Comparison of ENCODE assay signal across 25 mouse cellular contexts in genomic region chr1:43809351-43809750, GRCm38 (mm10). TPM values are rescaled to one million over a fixed set of nuclear protein-coding genes. Genes with fewer than 3 reads are reported as not detected.
A peak's percentile ranks its signal among the peaks of the same experiment; 100 is the strongest.
DNase-seq lines count a peak whose midpoint lies in the region; ATAC-seq and TF ChIP-seq lines count a peak whose summit lies in the region.
"Had no signal": no experiment of that assay in that cellular context is flagged by ENCODE, and none has a peak within 500 bp of the region (broad histone marks: within the 10 kb centered on the region; RNA-seq: fewer than 3 reads in every experiment).

No protein-coding gene starts in this region.

- H3K9ac ChIP-seq in stomach, postnatal 0 days (ENCODE audit: low read length): no peak overlapping the region

- no peak for TF ChIP-seq CTCF in kidney, adult 2 months (conservative IDR thresholded peaks at IDR 0.05; ENCODE audit: insufficient read depth, insufficient read length, low read depth, low read length)
- no peak for TF ChIP-seq CTCF in stomach, postnatal 0 days (IDR thresholded peaks at IDR 0.05; ENCODE audit: low read depth)

- 84% methylated on average over 2 of the region's 2 CpGs for WGBS in kidney, adult 2 months
- 94% methylated on average over 2 of the region's 2 CpGs for WGBS in stomach, postnatal 0 days

- no peaks in the 10 kb centered on the region for H3K27me3 ChIP-seq in kidney, adult 2 months (replicated peaks; ENCODE audit: control insufficient read depth, insufficient read depth, low read length)
- no peaks in the 10 kb centered on the region for H3K27me3 ChIP-seq in stomach, postnatal 0 days (ENCODE audit: control insufficient read depth, insufficient read depth, low read length)
- H3K27me3 ChIP-seq: CH12.LX, Patski had no signal

- ATAC-seq in stomach, postnatal 0 days (ENCODE audit: low FRiP score, low TSS enrichment): no peak
- ATAC-seq: activated CD4-positive, CD25-positive, alpha-beta regulatory T cell, adult 4 months; CD4-positive, CD25-positive, alpha-beta regulatory T cell, adult 4 months; Patski had no signal

- H3K36me3 ChIP-seq in kidney, adult 2 months (ENCODE audit: control insufficient read depth, insufficient read depth, low read length): no peaks in the 10 kb centered on the region
- H3K36me3 ChIP-seq in stomach, postnatal 0 days (ENCODE audit: control insufficient read depth, insufficient read depth, low read length): no peaks in the 10 kb centered on the region

- H3K9me3 ChIP-seq in stomach, postnatal 0 days (ENCODE audit: control insufficient read depth, low read length): no peaks in the 10 kb centered on the region
- H3K9me3 ChIP-seq: G1E had no signal

- no peak overlapping the region for H3K4me2 ChIP-seq in stomach, postnatal 0 days (replicated peaks; ENCODE audit: low read depth)

- intact Hi-C loops in heart, postnatal 25 days (cut with DNase I): no loop called here

- H3K27ac ChIP-seq in kidney, adult 2 months (ENCODE audit: insufficient read depth, low read depth, low read length): no peak overlapping the region
- no peak overlapping the region for H3K27ac ChIP-seq in stomach, postnatal 0 days (replicated peaks)

- TF ChIP-seq EP300 in stomach, postnatal 0 days (optimal IDR thresholded peaks at IDR 0.05): no peak

- no peak overlapping the region for H3K4me3 ChIP-seq in kidney, adult 2 months (ENCODE audit: insufficient read depth, low read depth, low read length)
- no peak overlapping the region for H3K4me3 ChIP-seq in stomach, postnatal 0 days (ENCODE audit: low read depth, low read length)

- no peak for TF ChIP-seq POLR2A in kidney, adult 2 months (IDR thresholded peaks at IDR 0.05; ENCODE audit: low read depth, low read length)

- no peaks in the 10 kb centered on the region for H3K4me1 ChIP-seq in kidney, adult 2 months (ENCODE audit: control insufficient read depth, insufficient read depth, low read length)
- H3K4me1 ChIP-seq in stomach, postnatal 0 days (replicated peaks; ENCODE audit: control insufficient read depth, insufficient read depth): no peaks in the 10 kb centered on the region

- DNase-seq in kidney, adult 2 months: peak; percentile 20
- no peak for DNase-seq in kidney, adult 8-10 months
- DNase-seq in ES-CJ7 (ENCODE audit: low read depth, low spot score) (peak; percentile 34), R1 (ENCODE audit: low read depth, low spot score) (peak; percentile 73), ZHBTc4 (ENCODE audit: low read depth, low spot score) (peak; percentile 51)
- no peak for DNase-seq in stomach, postnatal 0 days (ENCODE audit: low spot score)
- no peak for DNase-seq in heart, postnatal 25 days (ENCODE audit: low spot score)
- DNase-seq in ovary, postnatal 14 days (ENCODE audit: low spot score): no peak
- DNase-seq: adrenal gland, adult 2 months; adrenal gland, adult 8-10 months; adrenal gland, postnatal 10 days; adrenal gland, postnatal 14 days; adrenal gland, postnatal 25 days; adrenal gland, postnatal 36 days; B cell, adult 2 months; cerebellum, adult 11 months; cerebellum, adult 11-12 months; cerebellum, adult 18-20 months; cerebellum, adult 2 months; cerebellum, adult 8-10 months had no signal

RNA-seq across cellular contexts. Expression of gene Uxs1, which starts 18.2 kb away (rescaled TPM):
- 25.0 and 26.9 TPM in 2 replicates for polyA plus RNA-seq in kidney, adult 2 months (2012; rRNA removed)
- 20.0 and 20.2 TPM in 2 replicates for polyA plus RNA-seq in stomach, postnatal 0 days (2015; fragmentation: Nextera tagmentation; extraction: Ambion mirVana)
- total RNA-seq in heart, postnatal 25 days (2021): 1 to 10 TPM; 8.2 to 9.8 TPM

Comparison
In these comparisons a context has a peak if more than half of its experiments do, and no peak if none do; other contexts are left out.
1. DNase-seq: peak in kidney, adult 2 months (single experiment), ES-CJ7 (single experiment), R1 (single experiment) and ZHBTc4 (single experiment); none in kidney, adult 8-10 months (0 of 2), stomach, postnatal 0 days (single experiment), heart, postnatal 25 days (single experiment) and ovary, postnatal 14 days (single experiment).